Mouse (Mus musculus) hindbrain, postnatal 0 days (tissue): ENCODE data around the gene Tmem132d. TPM values are rescaled to one million over a fixed set of nuclear protein-coding genes. Genes with fewer than 3 reads are reported as not detected.
A peak's percentile ranks its signal among the peaks of the same experiment; 100 is the strongest.

Experiments used
- ATAC-seq: fragments of 200-750 bp; cut with Nextera tagmentation; 2 replicates; pipeline ENCODE4 v1.8.0; 2017; ENCODE audit warnings: mild to moderate bottlenecking, moderate TSS enrichment, moderate library complexity
- DNase-seq: peaks from one replicate; pipeline ENCODE4 v3.0.0-alpha.2; 2015; ENCODE audit warnings: low spot score
- H3K27ac ChIP-seq: fragments of 300-500 bp; sonication (generic); 2 replicates; pipeline ENCODE4 v1.5.1; 2014; ENCODE audit warnings: mild to moderate bottlenecking
- H3K27me3 ChIP-seq: fragments of 300-500 bp; sonication (generic); 2 replicates; pipeline ENCODE4 v1.6.1; 2014; ENCODE audit warnings: low read length, mixed read lengths; ENCODE audit not compliant: insufficient read depth
- H3K36me3 ChIP-seq: fragments of 300-500 bp; sonication (generic); 2 replicates; pipeline ENCODE4 v1.6.1; 2014; ENCODE audit warnings: low read length, mixed read lengths; ENCODE audit not compliant: insufficient read depth
- H3K4me1 ChIP-seq: fragments of 300-500 bp; sonication (generic); 2 replicates; pipeline ENCODE4 v1.6.1; 2014; ENCODE audit warnings: antibody characterized with exemption, low read length, mixed read lengths; ENCODE audit not compliant: insufficient read depth
- H3K4me2 ChIP-seq: fragments of 300-500 bp; sonication (generic); 2 replicates; pipeline ENCODE4 v1.6.1; 2014; ENCODE audit warnings: low read depth, mild to moderate bottlenecking, low read length, moderate library complexity, mixed read lengths
- H3K4me3 ChIP-seq: fragments of 300-500 bp; sonication (generic); 2 replicates; pipeline ENCODE4 v1.5.1; 2014; ENCODE audit warnings: low read length
- H3K9ac ChIP-seq: fragments of 300-500 bp; sonication (generic); replicated peaks from 2 replicates; pipeline ENCODE4 v1.6.1; 2014; ENCODE audit warnings: mild to moderate bottlenecking, low read length, moderate library complexity, mixed read lengths
- H3K9me3 ChIP-seq: fragments of 300-500 bp; sonication (generic); 2 replicates; pipeline ENCODE4 v1.6.1; 2016; ENCODE audit warnings: low read length, mixed read lengths
- CTCF ChIP-seq: IDR thresholded peaks from 2 replicates; pipeline ENCODE4 v1.5.1; 2016; ENCODE audit warnings: antibody characterized with exemption, control low read depth, low read depth
- WGBS: fragments of 180-500 bp; shearing (Covaris S2); extraction: QIAGEN DNeasy Blood & Tissue Kit; methylation state at CpG from one replicate; pipeline ENCODE4 v1.1.7; 2014; 5-methylcytosine and 5-hydroxymethylcytosine counted together
- polyA plus RNA-seq: library from polyadenylated mRNA; unstranded; fragments of >200 nt; fragmentation: Nextera tagmentation; extraction: Ambion mirVana; gene quantifications from 2 replicates; pipeline ENCODE4 v1.2.1, GENCODE M21; 2015
- total RNA-seq: library from RNA; depleted of rRNA; stranded (reverse); fragments of >200 nt; gene quantifications from 2 replicates; pipeline ENCODE4 v1.2.3, GENCODE M21; 2014

Tmem132d gene
- total and polyA plus RNA-seq, 2 experiments from 2014 or later: 5.8 to 28.9 TPM

DNA sequence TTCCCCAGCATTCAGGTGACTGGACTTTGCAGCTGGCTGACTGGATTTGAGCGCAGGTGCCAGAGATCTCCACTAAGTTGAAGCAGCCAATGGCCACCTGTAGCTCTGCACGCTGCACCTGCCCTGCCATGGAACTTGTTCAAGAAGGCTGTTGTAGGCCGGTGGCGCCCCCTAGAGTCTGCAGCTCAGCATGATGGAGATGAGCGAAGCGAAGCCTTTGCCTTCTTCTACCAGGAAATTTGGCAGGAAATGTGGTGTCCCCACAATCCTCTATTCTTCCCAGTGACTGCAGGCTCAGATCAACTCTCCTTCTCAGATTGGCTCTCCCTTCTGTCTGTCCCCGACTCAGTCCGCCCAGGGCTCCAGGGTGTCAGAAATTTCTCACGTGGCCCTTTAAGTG is 4.0 kb upstream of the Tmem132d start:
- WGBS: 16% methylated on average over 9 of the region's 9 CpGs
- ATAC-seq (peak; percentile 22; the same call in 1 of the 2 replicates), DNase-seq (peak; percentile 92)
- Histone ChIP-seq H3K27ac (no peak overlapping the region), H3K4me2 (no peak overlapping the region), H3K9me3 (no peaks in the 10 kb centered on the region), H3K36me3 (no peaks in the 10 kb centered on the region), H3K9ac (no peak overlapping the region), H3K4me1 (peaks cover 11% of the 10 kb centered on the region), H3K4me3 (no peak overlapping the region), H3K27me3 (peaks cover 19% of the 10 kb centered on the region)
- peak; percentile 88 for TF ChIP-seq CTCF

DNA sequence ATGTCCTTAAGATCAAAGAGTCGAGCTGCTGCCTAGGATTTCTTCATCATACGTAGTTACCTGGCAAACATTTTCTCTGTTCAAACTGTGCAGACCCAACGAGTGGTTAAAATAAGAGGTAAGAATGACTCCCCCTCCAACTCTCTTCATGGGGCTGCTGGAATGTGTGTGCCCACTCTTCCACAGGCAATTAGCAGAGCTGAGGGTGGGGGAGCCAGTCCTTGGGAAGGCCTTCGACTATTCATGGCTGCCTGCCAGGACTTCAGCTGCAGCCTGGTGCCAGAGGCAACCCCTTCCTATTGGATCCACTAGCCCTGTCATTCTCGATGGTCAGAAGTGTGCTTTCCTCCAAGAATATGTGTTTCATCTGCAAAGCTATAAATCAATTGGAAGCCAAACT is 2.8 kb upstream of the Tmem132d start:
- H3K9ac ChIP-seq: no peak overlapping the region
- 40% methylated on average over 5 of the region's 5 CpGs for WGBS
- H3K4me3 ChIP-seq: no peak overlapping the region
- no peaks in the 10 kb centered on the region for H3K9me3 ChIP-seq
- H3K27ac ChIP-seq: no peak overlapping the region
- TF ChIP-seq CTCF: no peak
- H3K27me3 ChIP-seq: peaks cover 16% of the 10 kb centered on the region
- DNase-seq: peak; percentile 83
- ATAC-seq: no peak
- H3K4me2 ChIP-seq: no peak overlapping the region
- H3K36me3 ChIP-seq: no peaks in the 10 kb centered on the region
- peaks cover 11% of the 10 kb centered on the region for H3K4me1 ChIP-seq

DNA sequence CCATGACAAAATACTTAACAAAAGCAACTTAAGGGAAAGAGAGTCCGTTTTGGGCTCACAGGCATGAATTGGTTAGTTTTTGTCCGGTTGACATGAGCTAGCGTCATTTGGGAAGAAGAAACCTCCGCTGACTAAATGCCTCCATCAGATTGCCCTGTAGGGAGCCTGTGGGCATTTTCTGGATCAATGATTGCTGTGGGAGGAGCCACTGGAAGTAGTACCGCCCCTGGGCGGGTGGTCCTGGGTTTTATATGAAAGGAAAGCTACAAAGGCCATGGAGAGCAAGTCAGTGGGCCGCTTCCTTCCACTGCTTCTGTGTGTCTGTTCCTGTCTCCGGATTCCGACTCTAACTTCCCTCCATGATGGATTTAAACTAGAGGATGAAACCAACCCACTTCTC is 909 bp upstream of the Tmem132d start:
- ATAC-seq: no peak
- Histone ChIP-seq H3K9ac (no peak overlapping the region), H3K9me3 (no peaks in the 10 kb centered on the region), H3K4me2 (peak overlapping the region; percentile 81; the same call in 1 of the 2 replicates), H3K4me3 (no peak overlapping the region), H3K27me3 (peaks cover 16% of the 10 kb centered on the region), H3K36me3 (no peaks in the 10 kb centered on the region), H3K4me1 (peaks cover 11% of the 10 kb centered on the region), H3K27ac (no peak overlapping the region)
- WGBS: 26% methylated on average over 9 of the region's 9 CpGs
- TF ChIP-seq CTCF: no peak
- DNase-seq: no peak

DNA sequence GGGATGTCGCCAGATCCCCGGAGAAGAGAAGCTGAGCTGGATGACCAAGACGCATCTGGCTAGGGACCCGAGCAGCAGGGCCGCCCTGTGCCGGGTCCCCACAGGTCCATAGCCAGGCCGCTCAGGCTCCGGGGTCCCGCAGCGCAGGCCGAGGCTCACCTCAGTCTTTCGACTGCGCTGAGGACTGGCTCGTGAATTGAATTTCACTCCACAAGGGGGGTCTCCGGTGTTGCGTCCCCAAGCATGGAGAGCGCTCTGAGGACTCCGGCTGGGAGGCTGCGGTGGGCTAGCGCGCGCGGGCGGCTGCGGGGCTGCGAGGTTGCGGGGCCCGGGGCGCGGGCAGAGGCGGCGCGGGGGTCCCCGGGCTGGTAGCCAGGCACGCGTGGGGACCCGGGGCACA is 455 bp downstream of the Tmem132d start:
- DNase-seq: no peak
- WGBS: 1% methylated on average over 35 of the region's 37 CpGs

DNA sequence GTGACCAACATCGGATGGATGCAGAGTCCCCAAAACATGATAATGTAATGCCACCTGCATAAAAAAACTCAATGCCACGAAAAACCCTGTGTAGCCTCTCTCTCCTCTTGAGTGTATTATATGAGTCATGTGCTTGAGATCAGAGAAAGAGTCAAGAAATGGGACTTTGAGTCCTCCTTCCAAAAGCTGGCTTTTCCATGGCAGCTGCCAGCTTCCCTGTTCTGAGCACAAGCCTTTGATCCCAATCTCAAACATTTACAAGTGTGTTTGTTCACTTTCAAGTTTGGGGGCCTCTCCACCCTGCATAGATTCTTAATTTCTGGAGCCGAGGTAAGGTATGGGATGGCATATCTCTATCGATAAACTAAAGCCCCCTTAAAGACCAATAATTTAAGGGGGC is 8.2 kb downstream of the Tmem132d start:
- Histone ChIP-seq H3K27ac (no peak overlapping the region), H3K9ac (no peak overlapping the region), H3K4me2 (no peak overlapping the region), H3K27me3 (no peaks in the 10 kb centered on the region), H3K4me1 (no peaks in the 10 kb centered on the region), H3K9me3 (no peaks in the 10 kb centered on the region), H3K36me3 (no peaks in the 10 kb centered on the region), H3K4me3 (no peak overlapping the region)
- no peak for TF ChIP-seq CTCF
- no peak for DNase-seq
- no peak for ATAC-seq
- WGBS: 88% methylated on average over 4 of the region's 4 CpGs

More for the DNA sequence above, 455 bp downstream of the Tmem132d start:
- Histone ChIP-seq H3K9me3 (no peaks in the 10 kb centered on the region), H3K9ac (peak overlapping the region; percentile 54), H3K4me1 (peaks cover 5% of the 10 kb centered on the region; the same call in 1 of the 2 replicates), H3K27me3 (peaks cover 16% of the 10 kb centered on the region), H3K36me3 (no peaks in the 10 kb centered on the region), H3K4me3 (peak overlapping the region; percentile 57), H3K4me2 (peak overlapping the region; percentile 81), H3K27ac (no peak overlapping the region)
- 0 out of 2 replicates have a peak, but pooled peaks have one; percentile 6 for ATAC-seq
- no peak for TF ChIP-seq CTCF

DNA sequence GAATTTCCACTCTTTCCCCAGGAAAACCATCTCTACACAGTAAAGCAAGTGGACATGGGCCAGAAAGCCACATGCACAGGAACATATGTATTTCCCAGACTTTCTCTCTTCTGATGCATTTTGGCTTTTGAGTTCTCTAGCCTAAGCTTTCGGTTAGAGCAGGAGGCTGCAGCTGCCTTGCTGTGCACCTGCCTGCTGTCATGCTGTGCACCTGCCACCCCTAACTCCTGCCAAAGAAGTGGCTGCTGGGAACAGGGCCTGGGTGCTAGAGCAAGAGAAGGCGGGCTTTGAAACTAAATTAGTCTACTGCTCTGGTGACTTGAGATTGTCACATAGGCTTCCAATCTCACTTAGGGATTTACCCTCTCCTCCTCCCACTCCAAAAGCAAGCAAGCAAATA is 8.7 kb downstream of the Tmem132d start:
- Histone ChIP-seq H3K9ac (no peak overlapping the region), H3K27ac (no peak overlapping the region), H3K4me3 (no peak overlapping the region), H3K9me3 (no peaks in the 10 kb centered on the region), H3K4me1 (no peaks in the 10 kb centered on the region), H3K27me3 (no peaks in the 10 kb centered on the region), H3K4me2 (no peak overlapping the region), H3K36me3 (no peaks in the 10 kb centered on the region)
- WGBS: 89% methylated on average over 2 of the region's 2 CpGs
- DNase-seq (no peak), ATAC-seq (no peak)
- TF ChIP-seq CTCF: no peak

DNA sequence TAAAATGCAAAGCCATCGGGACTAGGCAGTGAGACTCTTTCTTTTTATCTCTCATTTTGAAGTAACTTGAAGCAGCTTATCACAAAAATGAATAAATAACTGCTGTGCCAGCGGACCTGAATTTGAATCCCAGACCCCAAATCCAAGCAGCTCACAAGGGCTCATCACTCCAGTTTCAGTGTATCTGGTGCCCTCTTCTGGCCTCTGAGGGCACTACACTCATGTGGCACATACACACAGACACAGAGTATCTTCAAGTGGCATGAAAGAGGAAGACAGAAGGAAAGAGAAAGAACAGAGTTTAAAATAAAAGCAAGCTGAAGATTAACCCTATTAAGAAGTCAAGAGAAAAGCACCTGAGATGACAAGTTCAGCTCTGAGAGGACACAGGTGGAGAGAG is 10.8 kb downstream of the Tmem132d start:
- Histone ChIP-seq H3K4me1 (no peaks in the 10 kb centered on the region), H3K27ac (no peak overlapping the region), H3K4me3 (no peak overlapping the region), H3K9ac (no peak overlapping the region), H3K4me2 (no peak overlapping the region), H3K27me3 (no peaks in the 10 kb centered on the region), H3K36me3 (no peaks in the 10 kb centered on the region), H3K9me3 (no peaks in the 10 kb centered on the region)
- WGBS: 95% methylated on average over 2 of the region's 2 CpGs
- ATAC-seq: no peak
- TF ChIP-seq CTCF: peak; percentile 41
- DNase-seq: no peak
